In the genomic region with DNA sequence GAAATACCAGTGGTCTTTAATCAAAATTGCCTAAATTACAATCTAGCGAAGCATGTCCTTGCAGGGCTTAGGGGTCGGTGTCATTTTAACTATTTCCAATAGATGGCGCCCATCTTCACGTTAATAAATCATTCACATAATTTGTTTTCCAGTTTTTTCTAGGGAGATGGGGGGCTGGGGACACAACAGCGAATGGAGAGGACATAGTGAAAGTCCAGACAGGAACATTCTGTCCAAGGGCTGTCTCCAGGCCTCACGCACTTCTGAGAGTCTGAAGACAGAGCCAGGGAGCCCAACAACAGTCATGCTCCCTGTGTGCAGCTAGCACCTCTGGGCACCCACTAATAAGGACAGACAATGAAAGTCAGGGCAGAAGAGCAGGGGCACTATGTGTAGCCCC, we compare ENCODE assay signal across 8 mouse cellular contexts. TPM values are rescaled to one million over a fixed set of nuclear protein-coding genes. Genes with fewer than 3 reads are reported as not detected.
DNase-seq lines count a peak whose midpoint lies in the region; ATAC-seq lines count a peak whose summit lies in the region.

No protein-coding gene starts in this region.

- no peaks in the 10 kb centered on the region for H3K36me3 ChIP-seq in forebrain, embryonic 12.5 days (replicated peaks)

- 0 out of 2 replicates have a peak, but pooled peaks cover 8% of the 10 kb centered on the region for H3K27me3 ChIP-seq in forebrain, embryonic 12.5 days

- peaks cover 12% of the 10 kb centered on the region for H3K4me1 ChIP-seq in forebrain, embryonic 12.5 days

- 14% methylated on average over 6 of the region's 6 CpGs for WGBS in forebrain, embryonic 12.5 days

- H3K27ac ChIP-seq in forebrain, embryonic 12.5 days: no peak overlapping the region

- intact Hi-C loops in gastrocnemius, postnatal 14 days (cut with DNase I; ENCODE audit: low total_unique reads): no loop called here

- no peak for ATAC-seq in forebrain, embryonic 12.5 days (ENCODE audit: low FRiP score)

- no peak overlapping the region for H3K9ac ChIP-seq in forebrain, embryonic 12.5 days

- H3K9me3 ChIP-seq in forebrain, embryonic 12.5 days: no peaks in the 10 kb centered on the region

- peak; percentile 31 for DNase-seq in right cerebral cortex, adult 18-20 months
- DNase-seq in right cerebral cortex, postnatal 14 days: no peak
- DNase-seq in brain, embryonic 18.5 days (ENCODE audit: low read depth, low spot score): peak; percentile 12
- peak; percentile 16 for DNase-seq in gastrocnemius, postnatal 14 days
- DNase-seq in kidney, postnatal 25 days: peak; percentile 61 to 75
- peak; percentile 37 to 40 for DNase-seq in lung, postnatal 4 days
- DNase-seq in yolk sac, embryonic 10.5 days (ENCODE audit: low spot score): no peak

- no peak overlapping the region for H3K4me3 ChIP-seq in forebrain, embryonic 12.5 days (replicated peaks)

- H3K4me2 ChIP-seq in forebrain, embryonic 12.5 days: no peak overlapping the region

RNA-seq across cellular contexts. Expression of gene Gab2, which starts 2.2 kb away (rescaled TPM):
- 1 to 10 TPM; 8.7 to 9.8 TPM for total RNA-seq in gastrocnemius, postnatal 14 days (2021)
- 10.1 and 12.8 TPM in 2 replicates for polyA plus RNA-seq in forebrain, embryonic 12.5 days (2016; fragmentation: Nextera tagmentation; extraction: Ambion mirVana)

Comparison
In these comparisons a context has a peak if more than half of its experiments do, and no peak if none do; other contexts are left out.
1. DNase-seq: peak in right cerebral cortex, adult 18-20 months (single experiment), brain, embryonic 18.5 days (single experiment), gastrocnemius, postnatal 14 days (single experiment), kidney, postnatal 25 days (2 of 2) and lung, postnatal 4 days (2 of 2); none in right cerebral cortex, postnatal 14 days (single experiment) and yolk sac, embryonic 10.5 days (single experiment).